Mouse (Mus musculus) kidney, embryonic 14.5 days (tissue): ENCODE data around the gene Hist1h2ab. TPM values are rescaled to one million over a fixed set of nuclear protein-coding genes. Genes with fewer than 3 reads are reported as not detected.
"Not testable (repeated sequence)": the region's sequence is repeated elsewhere in the genome, so short reads cannot be mapped to it uniquely, and the experiment has no call there.

Source experiments
- ATAC-seq: fragments of 200-750 bp; cut with Nextera tagmentation; 2 replicates; pipeline ENCODE4 v1.8.0; 2017; ENCODE audit warnings: moderate number of reproducible peaks, mild to moderate bottlenecking, moderate TSS enrichment, moderate library complexity; ENCODE audit not compliant: low FRiP score, low TSS enrichment
- H3K27ac ChIP-seq: fragments of 300-500 bp; sonication (generic); 2 replicates; pipeline ENCODE4 v1.5.1; 2014; ENCODE audit warnings: low read depth, mild to moderate bottlenecking, low read length, moderate library complexity, mixed read lengths
- H3K27me3 ChIP-seq: fragments of 300-500 bp; sonication (generic); 2 replicates; pipeline ENCODE4 v1.6.1; 2014; ENCODE audit warnings: mild to moderate bottlenecking, low read length; ENCODE audit not compliant: control insufficient read depth, insufficient read depth
- H3K36me3 ChIP-seq: fragments of 300-500 bp; sonication (generic); 2 replicates; pipeline ENCODE4 v1.6.1; 2014; ENCODE audit warnings: low read length, mixed read lengths; ENCODE audit not compliant: control insufficient read depth, insufficient read depth
- H3K4me1 ChIP-seq: fragments of 300-500 bp; sonication (generic); 2 replicates; pipeline ENCODE4 v1.6.1; 2014; ENCODE audit warnings: low read length, mixed read lengths; ENCODE audit not compliant: control insufficient read depth, insufficient read depth
- H3K4me2 ChIP-seq: fragments of 300-500 bp; sonication (generic); replicated peaks from 2 replicates; pipeline ENCODE4 v1.6.1; 2014; ENCODE audit warnings: low read depth, mild to moderate bottlenecking, low read length
- H3K4me3 ChIP-seq: fragments of 300-500 bp; sonication (generic); 2 replicates; pipeline ENCODE4 v1.5.1; 2014; ENCODE audit warnings: mild to moderate bottlenecking, low read length
- H3K9ac ChIP-seq: fragments of 300-500 bp; sonication (generic); 2 replicates; pipeline ENCODE4 v1.6.1; 2014; ENCODE audit warnings: low read depth, mild to moderate bottlenecking, low read length, moderate library complexity
- H3K9me3 ChIP-seq: fragments of 300-500 bp; sonication (generic); 2 replicates; pipeline ENCODE4 v1.6.1; 2016; ENCODE audit warnings: low read length; ENCODE audit not compliant: control insufficient read depth
- WGBS: fragments of 180-500 bp; shearing (Covaris S2); extraction: QIAGEN DNeasy Blood & Tissue Kit; methylation state at CpG from one replicate; pipeline ENCODE4 v1.1.7; 2014; 5-methylcytosine and 5-hydroxymethylcytosine counted together
- polyA plus RNA-seq: library from polyadenylated mRNA; unstranded; fragments of >200 nt; fragmentation: Nextera tagmentation; extraction: Ambion mirVana; gene quantifications from 2 replicates; pipeline ENCODE4 v1.2.1, GENCODE M21; 2014

Hist1h2ab gene
- polyA plus RNA-seq, 1 experiment from 2014 or later = 70.3 TPM

GRCm38 (mm10) chr13:23710374-23711089 is 40.4 kb upstream of the Hist1h2ab start, which contains the start of gene Hfe:
Gene Hfe, minus strand, starts transcription at chr13:23710854.
- WGBS = 3% methylated on average over 17 of the region's 17 CpGs
- Histone ChIP-seq H3K36me3 (no peaks in the 10 kb centered on the region), H3K4me3 (peak within 1 kb of the TSS; percentile 36), H3K9ac (peak within 1 kb of the TSS; percentile 63), H3K27ac (no peak within 1 kb of the TSS), H3K27me3 (no peaks in the 10 kb centered on the region), H3K4me2 (peak within 1 kb of the TSS; percentile 64), H3K9me3 (no peaks in the 10 kb centered on the region), H3K4me1 (no peaks in the 10 kb centered on the region)
- peak; percentile 71; the same call in 1 of the 2 replicates for ATAC-seq

- no peak overlapping the region for H3K27ac ChIP-seq
- H3K4me3 ChIP-seq = no peak overlapping the region
- 91% methylated on average over 5 of the region's 5 CpGs for WGBS
- no peaks in the 10 kb centered on the region for H3K4me1 ChIP-seq
- H3K9ac ChIP-seq = no peak overlapping the region
- H3K27me3 ChIP-seq = no peaks in the 10 kb centered on the region
- H3K36me3 ChIP-seq = no peaks in the 10 kb centered on the region
- no peaks in the 10 kb centered on the region for H3K9me3 ChIP-seq
- ATAC-seq = no peak
- H3K4me2 ChIP-seq = no peak overlapping the region
Observed at GRCm38 (mm10) chr13:23716261-23717042, 34.5 kb upstream of the Hist1h2ab start.

- Histone ChIP-seq H3K36me3 (no peaks in the 10 kb centered on the region), H3K4me2 (no peak overlapping the region), H3K9me3 (no peaks in the 10 kb centered on the region), H3K9ac (no peak overlapping the region), H3K4me1 (no peaks in the 10 kb centered on the region), H3K27ac (no peak overlapping the region), H3K27me3 (no peaks in the 10 kb centered on the region), H3K4me3 (no peak overlapping the region)
- no peak for ATAC-seq
- WGBS = 58% methylated on average over 11 of the region's 11 CpGs
Observed at GRCm38 (mm10) chr13:23717176-23717575, 33.8 kb upstream of the Hist1h2ab start.

- not testable (repeated sequence) for ATAC-seq, H3K4me2 ChIP-seq, H3K27me3 ChIP-seq, H3K9ac ChIP-seq, H3K36me3 ChIP-seq, H3K4me1 ChIP-seq, H3K9me3 ChIP-seq, H3K4me3 ChIP-seq, H3K27ac ChIP-seq
- WGBS = 20% methylated on average over 2 of the region's 2 CpGs
Observed at GRCm38 (mm10) chr13:23717593-23718245, 33.2 kb upstream of the Hist1h2ab start.

GRCm38 (mm10) chr13:23724239-23724638 is 26.7 kb upstream of the Hist1h2ab start:
- H3K36me3 ChIP-seq = no peaks in the 10 kb centered on the region
- H3K27ac ChIP-seq = no peak overlapping the region
- no peaks in the 10 kb centered on the region for H3K4me1 ChIP-seq
- H3K9ac ChIP-seq = no peak overlapping the region
- no peaks in the 10 kb centered on the region for H3K27me3 ChIP-seq
- H3K4me2 ChIP-seq = no peak overlapping the region
- H3K4me3 ChIP-seq = no peak overlapping the region
- no peaks in the 10 kb centered on the region for H3K9me3 ChIP-seq
- no peak for ATAC-seq
- WGBS = 71% methylated on average over 4 of the region's 4 CpGs

GRCm38 (mm10) chr13:23725213-23725612 is 25.7 kb upstream of the Hist1h2ab start:
- Histone ChIP-seq H3K27ac (no peak overlapping the region), H3K4me3 (no peak overlapping the region), H3K4me2 (no peak overlapping the region), H3K9me3 (no peaks in the 10 kb centered on the region), H3K9ac (no peak overlapping the region), H3K27me3 (no peaks in the 10 kb centered on the region), H3K36me3 (no peaks in the 10 kb centered on the region), H3K4me1 (no peaks in the 10 kb centered on the region)
- no peak for ATAC-seq
- WGBS = 60% methylated on average over 1 of the region's 1 CpGs

- H3K9me3 ChIP-seq = no peaks in the 10 kb centered on the region
- peaks cover 5% of the 10 kb centered on the region; the same call in 1 of the 2 replicates for H3K4me1 ChIP-seq
- no peak overlapping the region for H3K27ac ChIP-seq
- no peaks in the 10 kb centered on the region for H3K27me3 ChIP-seq
- no peak overlapping the region for H3K4me2 ChIP-seq
- no peak overlapping the region for H3K9ac ChIP-seq
- H3K36me3 ChIP-seq = no peaks in the 10 kb centered on the region
- no peak overlapping the region for H3K4me3 ChIP-seq
- WGBS = 91% methylated on average over 18 of the region's 18 CpGs
- ATAC-seq = no peak
Observed at GRCm38 (mm10) chr13:23728472-23729191, 22.3 kb upstream of the Hist1h2ab start.

- no peak overlapping the region for H3K27ac ChIP-seq
- H3K4me2 ChIP-seq = no peak overlapping the region
- H3K9me3 ChIP-seq = no peaks in the 10 kb centered on the region
- H3K27me3 ChIP-seq = no peaks in the 10 kb centered on the region
- no peak overlapping the region for H3K4me3 ChIP-seq
- no peak for ATAC-seq
- H3K9ac ChIP-seq = no peak overlapping the region
- H3K4me1 ChIP-seq = peaks cover 5% of the 10 kb centered on the region; the same call in 1 of the 2 replicates
- WGBS = 90% methylated on average over 9 of the region's 9 CpGs
- H3K36me3 ChIP-seq = no peaks in the 10 kb centered on the region
Observed at GRCm38 (mm10) chr13:23729192-23729525, 21.8 kb upstream of the Hist1h2ab start.
